Mouse (Mus musculus) ES-Bruce4 (cell line): ENCODE results near the gene Lum. TPM values are rescaled to one million over a fixed set of nuclear protein-coding genes. Genes with fewer than 3 reads are reported as not detected.

Source experiments
- H3K27ac ChIP-seq: 2 replicates; pipeline ENCODE4 v1.5.1; 2012; ENCODE audit warnings: low read length, inconsistent platforms; ENCODE audit not compliant: insufficient read depth
- H3K27me3 ChIP-seq: 2 replicates; pipeline ENCODE4 v1.6.1; 2012; ENCODE audit warnings: mild to moderate bottlenecking, low read length, inconsistent platforms; ENCODE audit not compliant: control insufficient read depth, poor library complexity, insufficient read depth, severe bottlenecking
- H3K36me3 ChIP-seq: 2 replicates; pipeline ENCODE4 v1.6.1; 2012; ENCODE audit warnings: inconsistent platforms, mild to moderate bottlenecking, low read length, moderate library complexity; ENCODE audit not compliant: control insufficient read depth, poor library complexity, insufficient read depth, severe bottlenecking
- H3K4me1 ChIP-seq: one replicate; pipeline ENCODE4 v1.8.1; 2011; ENCODE audit warnings: low read length; ENCODE audit not compliant: control insufficient read depth, insufficient read depth
- H3K4me3 ChIP-seq: 2 replicates; pipeline ENCODE4 v1.5.1; 2011; ENCODE audit warnings: low read depth, mild to moderate bottlenecking, low read length
- H3K9ac ChIP-seq: 2 replicates; pipeline ENCODE4 v1.6.1; 2012; ENCODE audit warnings: low read depth, mild to moderate bottlenecking, inconsistent platforms; ENCODE audit not compliant: poor library complexity, severe bottlenecking
- H3K9me3 ChIP-seq: replicated peaks from 2 replicates; pipeline ENCODE4 v1.6.1; 2012; ENCODE audit warnings: mild to moderate bottlenecking, low read length, inconsistent platforms; ENCODE audit not compliant: control insufficient read depth, poor library complexity, insufficient read depth, severe bottlenecking
- CTCF ChIP-seq: IDR thresholded peaks from one replicate; pipeline ENCODE4 v1.8.1; 2011; ENCODE audit warnings: low read depth, low read length
- EP300 ChIP-seq: IDR thresholded peaks from 2 replicates; pipeline ENCODE4 v1.6.1; 2011; ENCODE audit warnings: low read depth, low read length; ENCODE audit not compliant: insufficient read depth
- POLR2A ChIP-seq: IDR thresholded peaks from one replicate; pipeline ENCODE4 v1.8.1; 2011; ENCODE audit warnings: low read length; ENCODE audit not compliant: insufficient read depth
- polyA plus RNA-seq: library from polyadenylated mRNA; stranded (reverse); fragments of >200 nt; gene quantifications from 2 replicates; pipeline ENCODE4 v1.2.4, GENCODE M21; 2011; ENCODE audit warnings: low read depth; ENCODE audit not compliant: missing spikeins, insufficient read depth, insufficient read length

Lum gene
- polyA plus RNA-seq, 1 experiment, result 1.1 TPM

GRCm38 (mm10) chr10:97567489-97568135 is 2.7 kb downstream of the Lum start:
- Histone ChIP-seq H3K4me1 (no peaks in the 10 kb centered on the region), H3K36me3 (no peaks in the 10 kb centered on the region), H3K27ac (no peak overlapping the region), H3K9ac (no peak overlapping the region), H3K27me3 (peaks cover 2% of the 10 kb centered on the region; the same call in 1 of the 2 replicates), H3K4me3 (no peak overlapping the region), H3K9me3 (peaks cover 7% of the 10 kb centered on the region)
- TF ChIP-seq EP300 (no peak), POLR2A (no peak), CTCF (no peak)

- Histone ChIP-seq H3K27me3 (no peaks in the 10 kb centered on the region), H3K36me3 (no peaks in the 10 kb centered on the region), H3K4me3 (no peak overlapping the region), H3K9ac (no peak overlapping the region), H3K27ac (no peak overlapping the region), H3K4me1 (no peaks in the 10 kb centered on the region), H3K9me3 (no peaks in the 10 kb centered on the region)
- TF ChIP-seq POLR2A (no peak), EP300 (no peak)
Observed at GRCm38 (mm10) chr10:97582543-97583231, 17.8 kb downstream of the Lum start.

- Histone ChIP-seq H3K9ac (no peak overlapping the region), H3K9me3 (no peaks in the 10 kb centered on the region), H3K27me3 (no peaks in the 10 kb centered on the region), H3K4me1 (no peaks in the 10 kb centered on the region), H3K36me3 (no peaks in the 10 kb centered on the region), H3K27ac (no peak overlapping the region), H3K4me3 (no peak overlapping the region)
- TF ChIP-seq CTCF (no peak), EP300 (no peak), POLR2A (no peak)
Observed at GRCm38 (mm10) chr10:97584176-97584575, 19.2 kb downstream of the Lum start.

GRCm38 (mm10) chr10:97587159-97587558 is 22.2 kb downstream of the Lum start:
- H3K27ac ChIP-seq, result no peak overlapping the region
- no peak overlapping the region for H3K4me3 ChIP-seq
- H3K36me3 ChIP-seq, result no peaks in the 10 kb centered on the region
- no peaks in the 10 kb centered on the region for H3K4me1 ChIP-seq
- no peaks in the 10 kb centered on the region for H3K9me3 ChIP-seq
- no peaks in the 10 kb centered on the region for H3K27me3 ChIP-seq
- H3K9ac ChIP-seq, result no peak overlapping the region
- no peak for TF ChIP-seq CTCF

GRCm38 (mm10) chr10:97589574-97589973 is 24.6 kb downstream of the Lum start:
- no peak overlapping the region for H3K27ac ChIP-seq
- H3K9ac ChIP-seq, result no peak overlapping the region
- TF ChIP-seq EP300, result no peak
- no peak for TF ChIP-seq POLR2A
- TF ChIP-seq CTCF, result no peak
- H3K4me3 ChIP-seq, result no peak overlapping the region
- no peaks in the 10 kb centered on the region for H3K4me1 ChIP-seq
- no peaks in the 10 kb centered on the region for H3K36me3 ChIP-seq
- no peaks in the 10 kb centered on the region for H3K27me3 ChIP-seq
- no peaks in the 10 kb centered on the region for H3K9me3 ChIP-seq

- TF ChIP-seq POLR2A, result no peak
- TF ChIP-seq CTCF, result no peak
- TF ChIP-seq EP300, result no peak
- no peak overlapping the region for H3K9ac ChIP-seq
- H3K4me3 ChIP-seq, result no peak overlapping the region
- no peak overlapping the region for H3K27ac ChIP-seq
- H3K36me3 ChIP-seq, result no peaks in the 10 kb centered on the region
- H3K4me1 ChIP-seq, result no peaks in the 10 kb centered on the region
- no peaks in the 10 kb centered on the region for H3K9me3 ChIP-seq
- no peaks in the 10 kb centered on the region for H3K27me3 ChIP-seq
Observed at GRCm38 (mm10) chr10:97591036-97591435, 26.1 kb downstream of the Lum start.
